Mouse (Mus musculus) MEL (cell line): ENCODE measurements around the gene Gm20388. TPM values are rescaled to one million over a fixed set of nuclear protein-coding genes. Genes with fewer than 3 reads are reported as not detected.

Experiments used
- DNase-seq: peaks from one replicate; pipeline ENCODE4 v3.0.0; 2011; ENCODE audit warnings: low read depth, low spot score
- H3K27ac ChIP-seq: 2 replicates; pipeline ENCODE4 v1.5.1; 2012; ENCODE audit warnings: low read depth, mild to moderate bottlenecking, control low read depth, low read length, moderate library complexity; ENCODE audit not compliant: control insufficient read depth
- H3K27me3 ChIP-seq, 2 experiments: fragments of 150-350 bp in 1 of 2; sonication (generic) in 1 of 2; 2 replicates each; pipeline ENCODE4 v1.6.1; 2012; ENCODE audit warnings: low read length in 2 of 2, mild to moderate bottlenecking in 2 of 2, improper control_type of control experiment in 1 of 2, moderate library complexity in 1 of 2; ENCODE audit not compliant: insufficient read depth in 2 of 2, control insufficient read depth in 1 of 2
- H3K36me3 ChIP-seq, 2 experiments: 2 replicates each; pipeline ENCODE4 v1.6.1; 2012 to 2014; ENCODE audit warnings: low read length in 2 of 2, improper control_type of control experiment in 1 of 2, inconsistent platforms in 1 of 2, mild to moderate bottlenecking in 1 of 2; ENCODE audit not compliant: insufficient read depth in 2 of 2, control insufficient read depth in 1 of 2
- H3K4me1 ChIP-seq, 2 experiments: fragments of 150-350 bp in 1 of 2; sonication (generic) in 1 of 2; 2 replicates each; pipeline ENCODE4 v1.6.1; 2012; ENCODE audit warnings: low read length in 2 of 2, improper control_type of control experiment in 1 of 2, mild to moderate bottlenecking in 1 of 2; ENCODE audit not compliant: insufficient read depth in 2 of 2, control insufficient read depth in 1 of 2
- H3K4me3 ChIP-seq, 2 experiments: fragments of 150-350 bp in 1 of 2; sonication (generic) in 1 of 2; 2 replicates each; pipeline ENCODE4 v1.5.1; 2012; ENCODE audit warnings: low read depth in 2 of 2, low read length in 2 of 2, mild to moderate bottlenecking in 2 of 2, moderate library complexity in 2 of 2, control low read depth in 1 of 2, improper control_type of control experiment in 1 of 2; ENCODE audit not compliant: control insufficient read depth in 1 of 2, insufficient read depth in 1 of 2
- H3K79me2 ChIP-seq: 2 replicates; pipeline ENCODE4 v1.6.1; 2012; ENCODE audit warnings: mild to moderate bottlenecking, low read length, moderate library complexity; ENCODE audit not compliant: control insufficient read depth, poor library complexity, insufficient read depth
- H3K9ac ChIP-seq: 2 replicates; pipeline ENCODE4 v1.6.1; 2012; ENCODE audit warnings: low read depth, mild to moderate bottlenecking, control low read depth, low read length, moderate library complexity; ENCODE audit not compliant: control insufficient read depth, poor library complexity, severe bottlenecking
- H3K9me3 ChIP-seq: fragments of 150-350 bp; sonication (generic); replicated peaks from 2 replicates; pipeline ENCODE4 v1.6.1; 2012; ENCODE audit warnings: mild to moderate bottlenecking, low read length, improper control_type of control experiment, moderate library complexity; ENCODE audit not compliant: insufficient read depth
- CHD1 ChIP-seq: IDR thresholded peaks from 2 replicates; pipeline ENCODE4 v1.6.1; 2012; ENCODE audit warnings: low read depth, mild to moderate bottlenecking, inconsistent platforms, low read length, improper control_type of control experiment
- CHD2 ChIP-seq: IDR thresholded peaks from 2 replicates; pipeline ENCODE4 v1.6.1; 2011; ENCODE audit warnings: low read length, improper control_type of control experiment
- ELF1 ChIP-seq: IDR thresholded peaks from 2 replicates; pipeline ENCODE4 v1.6.1; 2014; ENCODE audit warnings: low read depth, mild to moderate bottlenecking, inconsistent platforms, low read length, improper control_type of control experiment, moderate library complexity
- ETS1 ChIP-seq: IDR thresholded peaks from 2 replicates; pipeline ENCODE4 v1.6.1; 2012; ENCODE audit warnings: low read depth, mild to moderate bottlenecking, inconsistent platforms, low read length, improper control_type of control experiment, moderate library complexity
- GATA1 ChIP-seq: IDR thresholded peaks from 2 replicates; pipeline ENCODE4 v1.6.1; 2011; ENCODE audit warnings: low read depth, low read length, improper control_type of control experiment
- HCFC1 ChIP-seq: IDR thresholded peaks from 2 replicates; pipeline ENCODE4 v1.6.1; 2012; ENCODE audit warnings: low read depth, mild to moderate bottlenecking, inconsistent platforms, low read length, improper control_type of control experiment, moderate library complexity
- JUND ChIP-seq: IDR thresholded peaks from 2 replicates; pipeline ENCODE4 v1.6.1; 2011; ENCODE audit warnings: low read depth, mild to moderate bottlenecking, improper control_type of control experiment, low read length
- KAT2A ChIP-seq: conservative IDR thresholded peaks from 2 replicates; pipeline ENCODE4 v1.6.1; 2012; ENCODE audit warnings: low read depth, low read length, improper control_type of control experiment, inconsistent platforms
- MAFK ChIP-seq: IDR thresholded peaks from 2 replicates; pipeline ENCODE4 v1.6.1; 2011; ENCODE audit warnings: low read depth, mild to moderate bottlenecking, low read length, improper control_type of control experiment, borderline replicate concordance
- MAZ ChIP-seq: IDR thresholded peaks from 2 replicates; pipeline ENCODE4 v1.6.1; 2012; ENCODE audit warnings: low read depth, mild to moderate bottlenecking, inconsistent platforms, low read length, improper control_type of control experiment
- MYC ChIP-seq: IDR thresholded peaks from 2 replicates; pipeline ENCODE4 v1.6.1; 2011; ENCODE audit warnings: low read depth, mild to moderate bottlenecking, low read length, improper control_type of control experiment, moderate library complexity
- NRF1 ChIP-seq: IDR thresholded peaks from 2 replicates; pipeline ENCODE4 v1.6.1; 2014; ENCODE audit warnings: low read depth, mild to moderate bottlenecking, inconsistent platforms, low read length, improper control_type of control experiment, moderate library complexity; ENCODE audit not compliant: poor library complexity, insufficient read depth, severe bottlenecking
- POLR2AphosphoS2 ChIP-seq: IDR thresholded peaks from 2 replicates; pipeline ENCODE4 v1.6.1; 2011; ENCODE audit warnings: low read length, improper control_type of control experiment
- RAD21 ChIP-seq: IDR thresholded peaks from 2 replicates; pipeline ENCODE4 v1.6.1; 2011; ENCODE audit warnings: mild to moderate bottlenecking, low read depth, low read length, improper control_type of control experiment
- RCOR1 ChIP-seq: IDR thresholded peaks from 2 replicates; pipeline ENCODE4 v1.6.1; 2012; ENCODE audit warnings: low read depth, mild to moderate bottlenecking, inconsistent platforms, low read length, improper control_type of control experiment
- SIN3A ChIP-seq: IDR thresholded peaks from 2 replicates; pipeline ENCODE4 v1.6.1; 2012; ENCODE audit warnings: low read length, improper control_type of control experiment, inconsistent platforms
- TBP ChIP-seq: IDR thresholded peaks from 2 replicates; pipeline ENCODE4 v1.8.0; 2011; ENCODE audit warnings: low read depth, low read length, improper control_type of control experiment
- TCF12 ChIP-seq: IDR thresholded peaks from 2 replicates; pipeline ENCODE4 v1.6.1; 2014; ENCODE audit warnings: low read depth, mild to moderate bottlenecking, inconsistent platforms, low read length, improper control_type of control experiment, moderate library complexity
- USF1 ChIP-seq: IDR thresholded peaks from 2 replicates; pipeline ENCODE4 v1.6.1; 2014; ENCODE audit warnings: low read depth, mild to moderate bottlenecking, inconsistent platforms, low read length, improper control_type of control experiment, moderate library complexity
- ZMIZ1 ChIP-seq: IDR thresholded peaks from 2 replicates; pipeline ENCODE4 v1.6.1; 2012; ENCODE audit warnings: low read depth, mild to moderate bottlenecking, inconsistent platforms, low read length, improper control_type of control experiment, moderate library complexity
- polyA plus RNA-seq, 2 experiments: library from polyadenylated mRNA; stranded (reverse) in 1 of 2; unstranded in 1 of 2; fragments of >175 nt in 1 of 2; fragments of >200 nt in 1 of 2; gene quantifications; 2 replicates each; pipeline versions ENCODE4 v1.2.1 to v1.2.4; 2012; ENCODE audit warnings: low replicate concordance in 2 of 2, low read depth in 1 of 2; ENCODE audit not compliant: insufficient read length in 2 of 2, insufficient read depth in 1 of 2, missing spikeins in 1 of 2
- total RNA-seq: library from RNA; depleted of rRNA; stranded (reverse); fragments of 300-350 nt; gene quantifications from 2 replicates; pipeline ENCODE4 v1.2.3, GENCODE M21; 2012

The Gm20388 gene
- total and polyA plus RNA-seq, 3 experiments, result 11.1 to 17.8 TPM; not detected in 1

- TF ChIP-seq MYC (peak; percentile 69), ZMIZ1 (no peak), JUND (no peak), HCFC1 (no peak), CHD1 (no peak), CHD2 (no peak), USF1 (peak; percentile 75), RAD21 (no peak), GATA1 (peak; percentile 76), MAZ (no peak), KAT2A (no peak; the same call in 1 of the 2 replicates)
- TF ChIP-seq, all 39 proteins: peak for 13
Observed at GRCm38 (mm10) chr8:121875517-121875916, 1964.9 kb downstream of the Gm20388 start (continued).

- TF ChIP-seq RCOR1 (peak; percentile 48; the same call in 1 of the 2 replicates), HCFC1 (no peak)
- H3K4me3 ChIP-seq, result no peak overlapping the region
- peaks cover 12 to 28% of the 10 kb centered on the region in 2 experiments for H3K4me1 ChIP-seq
- 0 out of 2 replicates have a peak overlapping the region, but pooled peaks have one; percentile 5 for H3K27ac ChIP-seq
- peaks cover 0 to 26% of the 10 kb centered on the region in 2 experiments; a peak in 3 of 4 replicates for H3K36me3 ChIP-seq
- H3K9ac ChIP-seq, result no peak overlapping the region
- H3K27me3 ChIP-seq, result no peaks in the 10 kb centered on the region
- peak; percentile 73 for DNase-seq
- H3K9me3 ChIP-seq, result no peaks in the 10 kb centered on the region
- H3K79me2 ChIP-seq, result no peaks in the 10 kb centered on the region
Observed at GRCm38 (mm10) chr8:121877212-121877611, 1966.6 kb downstream of the Gm20388 start.

- peaks cover 12 to 25% of the 10 kb centered on the region in 2 experiments for H3K4me1 ChIP-seq
- no peak for DNase-seq
- H3K9ac ChIP-seq, result no peak overlapping the region
Observed at GRCm38 (mm10) chr8:121877828-121878480, 1967.3 kb downstream of the Gm20388 start.

More at GRCm38 (mm10) chr8:121877828-121878480, 1967.3 kb downstream of the Gm20388 start:
- no peak overlapping the region for H3K4me3 ChIP-seq
- no peaks in the 10 kb centered on the region for H3K27me3 ChIP-seq
- H3K79me2 ChIP-seq, result no peaks in the 10 kb centered on the region
- TF ChIP-seq GATA1 (no peak), NRF1 (no peak), KAT2A (no peak), ELF1 (no peak), USF1 (no peak), ETS1 (no peak), RCOR1 (no peak), SIN3A (no peak), MAFK (no peak), CHD1 (no peak), TCF12 (no peak), RAD21 (no peak), HCFC1 (no peak), TBP (no peak), ZMIZ1 (no peak; the same call in 1 of the 2 replicates), POLR2AphosphoS2 (no peak), MYC (no peak)
- H3K36me3 ChIP-seq, result peaks cover 0 to 26% of the 10 kb centered on the region in 2 experiments; a peak in 3 of 4 replicates
- no peaks in the 10 kb centered on the region for H3K9me3 ChIP-seq
- H3K27ac ChIP-seq, result no peak overlapping the region
